Mouse (Mus musculus) 3T3-L1 (cell line): ENCODE data around the gene Il11ra1.
"Not testable (repeated sequence)": the region's sequence is repeated elsewhere in the genome, so short reads cannot be mapped to it uniquely, and the experiment has no call there.

Experiments
- DNase-seq: peaks from one replicate; pipeline ENCODE4 v3.0.0-alpha.2; 2015; ENCODE audit warnings: low read depth, low spot score

Il11ra1 gene

DNA sequence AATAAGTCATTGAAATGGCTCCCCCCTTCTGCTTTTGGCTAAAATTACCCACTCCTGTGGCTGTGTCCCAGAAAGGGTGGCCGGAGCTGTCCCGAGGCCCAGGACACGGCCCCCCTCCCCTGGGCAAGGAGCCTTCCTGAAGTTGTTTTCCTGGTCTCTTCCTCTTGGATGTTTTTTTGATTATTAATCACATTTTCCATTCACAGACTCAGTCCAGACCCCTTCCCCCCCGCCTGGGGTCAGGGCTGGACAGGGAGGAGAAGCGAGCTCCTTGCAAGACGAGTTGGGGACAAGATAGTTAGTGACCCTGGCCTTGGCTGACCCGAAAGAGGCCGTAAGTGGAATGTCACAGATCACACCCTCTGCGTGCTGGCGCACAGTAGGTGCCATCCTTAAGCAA is at the start of gene Il11ra1:
TSS of gene Il11ra1 (plus strand) at position 207 of the 400 bp plus-strand sequence.
- DNase-seq = not testable (repeated sequence)

DNA sequence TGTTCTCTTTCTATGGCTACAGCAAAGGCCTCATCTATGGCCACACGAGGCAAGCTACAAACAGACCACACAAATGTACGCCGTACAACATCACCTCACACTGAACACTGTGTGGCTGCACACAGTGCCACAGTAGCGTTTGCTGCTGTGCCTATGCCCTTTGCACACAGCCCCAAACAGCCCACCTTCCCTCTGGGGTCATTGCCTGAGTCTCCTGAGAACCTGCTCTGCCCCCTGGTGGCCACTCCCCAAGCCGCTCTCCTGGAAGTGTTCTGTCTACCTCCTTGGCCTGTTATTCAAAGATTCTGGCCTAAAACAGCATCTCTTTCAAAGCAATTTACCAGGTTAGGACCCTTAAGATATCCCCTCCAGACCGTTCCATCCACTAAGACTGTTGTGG is 46.5 kb upstream of the Il11ra1 start:
- DNase-seq = peak; percentile 74

DNA sequence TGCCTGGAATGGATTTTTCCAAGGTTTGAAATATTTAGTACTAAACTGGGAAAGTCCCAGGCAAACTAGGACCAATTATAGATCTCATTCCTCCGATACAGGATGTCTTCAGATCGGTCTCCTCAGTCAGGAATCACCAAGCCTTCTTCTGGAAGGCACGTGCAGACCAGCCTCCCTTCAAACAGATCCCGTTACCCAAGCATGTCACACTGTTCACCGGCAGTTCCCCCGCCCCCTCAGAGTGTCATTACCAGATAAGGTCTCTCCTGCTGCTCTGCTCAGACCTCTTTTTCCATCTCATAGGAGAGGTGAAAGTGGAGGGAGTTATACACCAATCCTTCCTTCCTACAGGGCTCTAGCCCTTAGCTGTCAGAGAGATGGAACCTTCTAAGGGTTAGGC is 46.1 kb upstream of the Il11ra1 start:
- DNase-seq = no peak

- DNase-seq = peak; percentile 48
Measured at GRCm38 (mm10) chr4:41654217-41654616, 45.6 kb upstream of the Il11ra1 start.

DNA sequence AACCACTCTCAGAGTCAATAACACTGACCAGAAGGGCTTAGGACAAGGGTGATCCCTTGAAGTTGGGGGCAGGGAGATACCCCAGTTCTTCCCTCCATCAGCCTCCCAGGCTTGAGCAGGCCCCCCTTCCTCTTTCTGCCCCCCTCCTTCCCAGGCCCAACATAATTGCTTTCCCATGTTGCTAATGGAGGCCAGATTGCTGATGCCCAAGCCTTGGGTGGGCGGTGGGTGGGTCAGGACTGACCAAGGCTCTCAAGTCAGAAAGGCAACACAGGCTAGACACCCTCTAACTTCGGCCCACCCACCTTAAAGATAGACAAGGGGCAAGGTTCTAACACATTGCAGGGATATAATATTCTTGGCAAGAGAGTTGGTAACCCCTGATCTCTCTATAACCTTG is 44.3 kb upstream of the Il11ra1 start:
- no peak for DNase-seq

GRCm38 (mm10) chr4:41658566-41659384 is 41.0 kb upstream of the Il11ra1 start:
- no peak for DNase-seq

GRCm38 (mm10) chr4:41659556-41659955 is 40.2 kb upstream of the Il11ra1 start:
- DNase-seq = no peak

DNA sequence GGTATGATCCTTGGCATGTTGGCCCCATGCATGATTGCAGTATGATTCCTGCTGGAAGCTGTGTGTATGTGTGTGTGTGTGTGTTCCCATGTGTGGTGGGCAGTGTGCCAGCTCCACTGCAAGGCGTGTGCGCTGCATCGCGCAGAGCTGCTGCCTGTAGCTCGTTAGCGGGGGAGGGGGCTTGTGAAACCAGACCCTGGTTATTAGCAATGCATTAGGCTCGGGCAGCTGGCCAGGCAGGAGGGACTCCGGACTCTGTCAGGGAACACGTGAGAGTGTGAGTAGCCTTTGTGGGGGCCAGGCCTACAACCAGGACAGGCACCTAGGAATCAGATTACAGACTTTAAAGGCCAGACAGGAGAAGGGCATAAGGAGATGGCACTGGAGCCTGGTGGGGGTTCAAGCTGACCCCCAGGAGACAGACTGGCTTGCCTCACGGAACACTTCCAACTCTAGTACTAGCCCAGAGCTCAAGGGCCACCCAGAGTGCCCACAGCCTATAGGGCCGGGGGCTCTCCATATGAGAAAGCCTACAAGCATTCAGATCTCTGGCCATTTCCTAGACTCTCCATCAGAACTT is 38.8 kb upstream of the Il11ra1 start:
- no peak for DNase-seq

GRCm38 (mm10) chr4:41662723-41663122 is 37.1 kb upstream of the Il11ra1 start:
- DNase-seq = no peak

- no peak for DNase-seq
Measured at GRCm38 (mm10) chr4:41663614-41664013, 36.2 kb upstream of the Il11ra1 start.

DNA sequence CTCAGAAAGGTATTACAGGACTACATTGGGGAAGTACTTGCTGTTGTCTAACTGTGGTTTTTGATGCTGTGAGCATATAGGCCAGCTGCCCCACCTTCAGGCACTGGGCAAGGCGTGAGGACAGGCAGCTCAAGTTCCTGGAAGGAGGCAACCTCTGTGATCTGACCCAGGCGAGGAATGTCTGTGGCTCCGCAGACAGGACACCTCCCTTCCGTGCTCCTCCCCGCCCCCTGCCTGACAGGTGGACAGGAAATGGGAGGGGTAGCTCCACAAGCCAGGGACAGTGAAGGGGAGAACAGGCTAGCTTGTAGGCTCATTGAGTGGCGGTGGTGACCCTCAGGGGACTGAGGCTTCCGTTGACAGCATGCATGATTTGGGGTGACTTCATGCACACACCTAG is 35.3 kb upstream of the Il11ra1 start:
- no peak for DNase-seq

DNA sequence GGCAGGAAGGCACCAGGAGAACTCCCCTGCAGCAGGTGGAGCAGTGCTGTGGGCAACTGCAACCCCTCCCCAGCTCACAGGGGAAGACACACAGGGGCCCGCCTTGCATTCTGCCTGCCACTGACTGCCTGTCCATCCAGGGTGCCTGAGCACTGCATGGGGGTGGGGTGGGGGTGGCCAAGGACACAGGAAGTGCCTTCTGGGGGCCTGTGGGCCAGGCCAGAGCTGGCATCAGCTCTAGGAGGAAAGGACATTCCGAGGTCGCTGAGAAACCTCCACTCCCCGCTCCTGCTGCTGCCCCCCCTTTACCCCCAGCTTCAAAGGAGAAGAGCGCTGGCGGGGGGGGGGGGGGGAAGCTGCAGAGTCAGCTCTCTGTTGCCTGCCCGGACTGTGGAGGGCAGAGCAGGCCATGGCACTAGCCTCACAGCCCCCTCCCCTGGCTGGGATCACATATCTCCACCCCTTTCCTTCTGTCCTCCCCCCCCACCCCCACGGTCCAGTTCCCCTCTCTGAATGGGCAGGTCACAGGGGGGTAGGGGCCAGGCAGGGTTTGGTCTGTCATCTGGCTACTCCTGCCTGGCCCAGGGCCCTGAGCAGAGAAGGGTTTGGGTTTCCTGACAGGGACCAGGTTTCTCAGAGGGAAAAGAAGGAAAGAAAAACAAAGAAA is 34.6 kb upstream of the Il11ra1 start:
- DNase-seq = no peak

- DNase-seq = no peak
Measured at GRCm38 (mm10) chr4:41666646-41667045, 33.1 kb upstream of the Il11ra1 start.

DNA sequence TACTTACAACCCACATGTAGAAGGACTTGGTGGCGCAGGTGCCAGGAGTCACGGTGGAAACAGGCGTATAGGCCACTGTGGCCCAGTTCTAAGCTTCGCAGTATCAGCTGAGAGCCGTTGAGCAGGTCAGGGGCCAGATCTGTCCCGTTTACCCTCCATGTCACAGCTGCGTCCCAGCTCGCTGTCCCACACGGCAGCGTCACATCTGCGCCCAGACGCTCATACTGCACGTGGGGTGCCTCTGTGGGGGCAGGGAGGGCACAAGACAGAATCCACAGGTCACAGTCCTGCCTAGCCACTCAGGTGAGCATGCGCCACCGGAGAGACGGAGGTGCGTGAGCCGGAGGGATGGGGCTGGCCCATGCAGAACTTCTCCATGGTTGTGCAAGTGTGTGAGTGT is 29.0 kb upstream of the Il11ra1 start:
- DNase-seq = no peak

DNA sequence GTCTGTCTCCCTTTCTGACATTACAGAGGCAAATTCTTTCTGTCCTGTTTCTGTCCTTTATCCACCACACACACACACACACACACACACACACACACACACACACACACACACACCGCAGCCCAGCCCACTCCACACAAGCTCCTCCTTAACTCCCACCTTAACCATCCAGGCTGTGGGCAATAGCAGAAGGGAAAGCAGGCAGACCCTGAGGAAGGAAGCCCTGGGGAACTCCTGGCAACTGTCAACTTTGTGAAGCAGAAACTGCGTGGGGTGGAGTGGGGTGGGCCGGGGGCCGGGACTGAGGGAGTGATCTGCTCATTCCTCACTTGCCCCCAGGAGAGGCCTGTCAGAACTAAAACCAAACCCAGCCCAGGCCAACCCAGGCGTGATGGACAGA is 28.3 kb upstream of the Il11ra1 start:
- DNase-seq = no peak

GRCm38 (mm10) chr4:41671963-41672480 is 27.8 kb upstream of the Il11ra1 start:
- DNase-seq = no peak

- DNase-seq = no peak
Measured at GRCm38 (mm10) chr4:41672522-41672963, 27.2 kb upstream of the Il11ra1 start.

- DNase-seq = no peak
Measured at GRCm38 (mm10) chr4:41673186-41673585, 26.6 kb upstream of the Il11ra1 start.

DNA sequence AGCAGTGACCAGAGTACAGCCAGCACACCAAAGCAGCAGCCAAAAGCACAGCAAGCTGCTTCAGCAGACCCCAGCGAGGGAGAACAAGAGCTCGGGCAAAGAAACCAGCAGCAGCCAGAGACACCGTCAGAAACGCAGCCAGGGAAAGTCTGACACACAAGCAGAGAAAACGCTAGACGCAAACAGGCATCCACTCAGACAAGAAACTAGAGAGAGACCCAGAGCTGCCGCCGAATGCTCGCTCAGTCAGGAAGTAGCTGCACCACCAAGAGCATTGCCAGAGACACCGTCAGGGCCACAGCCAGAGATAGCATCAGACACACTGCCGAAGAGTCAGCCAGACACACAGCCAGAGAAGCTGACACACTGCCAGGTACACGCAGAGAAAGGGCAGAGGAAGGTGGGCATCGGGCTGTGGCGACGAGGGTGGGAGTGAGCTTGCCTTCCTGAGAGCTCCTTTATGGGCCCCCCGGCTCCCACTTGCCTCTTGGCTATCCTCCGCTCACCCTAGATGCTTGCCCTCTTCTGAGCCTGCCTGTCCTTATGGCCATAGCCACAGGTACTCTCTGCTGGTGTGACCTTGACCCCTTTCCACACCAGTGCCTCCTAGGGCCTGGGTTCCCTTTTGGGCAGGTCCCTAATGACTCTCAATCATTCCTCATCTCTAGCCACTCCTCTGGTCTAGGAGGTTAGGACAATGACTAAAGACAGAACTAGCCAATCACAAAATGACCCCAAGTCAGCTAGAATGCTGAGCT is 23.4 kb upstream of the Il11ra1 start:
- no peak for DNase-seq

DNA sequence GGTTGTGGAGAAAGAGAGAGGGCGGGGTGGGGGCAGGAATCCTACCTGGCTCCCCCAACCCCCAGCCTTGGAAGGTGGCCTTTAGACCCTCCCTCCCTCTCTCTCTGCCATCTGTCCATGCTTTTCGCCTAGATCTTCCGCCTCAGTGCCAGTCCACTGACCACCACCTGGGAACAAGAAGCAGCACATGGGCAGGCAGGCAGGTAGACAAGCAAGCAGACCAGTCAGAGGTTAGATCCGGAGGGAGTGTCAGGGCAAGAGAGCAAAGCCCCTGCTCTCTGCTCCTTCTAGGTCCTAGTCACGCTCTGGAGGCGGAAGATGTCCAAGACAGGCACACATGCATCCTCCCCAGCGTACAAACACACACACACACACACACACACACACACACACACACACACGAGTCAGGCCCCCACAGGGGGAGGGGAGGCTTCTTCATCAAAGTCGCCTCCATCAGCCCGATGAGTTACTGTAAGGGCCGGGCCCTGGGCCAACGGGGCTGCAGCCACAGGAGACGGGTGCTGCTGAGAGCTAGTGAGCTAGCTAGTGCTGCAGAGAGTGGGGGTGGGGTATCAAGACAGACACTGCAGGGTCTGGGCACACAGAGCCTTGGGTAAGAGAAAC is 22.7 kb upstream of the Il11ra1 start:
- no peak for DNase-seq

DNA sequence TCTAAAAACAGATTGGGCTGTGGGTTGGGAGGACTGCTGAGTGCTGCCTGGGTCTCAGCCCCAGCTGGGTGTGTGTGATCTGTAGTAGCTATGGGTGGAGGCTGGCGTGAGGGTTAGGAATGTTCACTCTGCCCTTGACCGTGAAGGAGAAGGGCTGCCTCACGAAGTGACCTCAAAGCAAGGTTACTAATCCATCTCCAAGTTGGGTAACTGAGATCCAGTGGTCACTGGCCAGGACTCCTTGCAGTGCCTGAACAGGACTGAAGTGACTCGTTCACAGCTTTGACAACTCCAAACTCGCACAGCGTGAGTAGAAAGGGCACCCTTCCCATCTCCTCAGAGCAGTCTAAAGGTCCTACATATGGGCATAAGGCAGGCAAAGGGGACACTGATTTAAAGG is 20.9 kb upstream of the Il11ra1 start:
- DNase-seq = no peak
